Mouse (Mus musculus): ENCODE data around the gene Tnfaip8l2.

DNA sequence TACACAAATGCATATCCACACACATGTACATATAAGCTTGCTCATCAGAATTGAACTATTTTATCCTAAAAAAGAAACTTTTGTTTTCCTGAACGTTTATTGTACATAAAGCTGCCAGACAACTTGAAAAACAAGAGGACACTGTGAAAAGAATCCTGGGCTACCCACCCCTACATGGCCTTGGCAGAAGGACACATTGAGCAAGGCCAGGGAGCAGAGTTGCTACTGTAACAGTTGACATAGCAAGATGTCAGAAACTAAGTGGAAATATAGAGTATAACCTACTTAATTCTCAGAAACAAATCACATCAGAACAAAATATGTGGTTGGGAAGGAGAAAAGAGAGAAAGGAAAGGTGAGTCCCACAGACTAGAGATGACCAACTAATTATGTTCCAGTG is 39.7 kb upstream of the Tnfaip8l2 start:
- TF ChIP-seq POLR2A (IDR thresholded peaks at IDR 0.05; ENCODE audit: extremely low read depth, insufficient read depth, low read length) (no peak), CTCF (IDR thresholded peaks at IDR 0.05; ENCODE audit: low read depth, low read length) (no peak)

All from liver, adult 2 months (tissue).